Mouse (Mus musculus): ENCODE measurements around the gene Olfr143.

Gene Olfr143

DNA sequence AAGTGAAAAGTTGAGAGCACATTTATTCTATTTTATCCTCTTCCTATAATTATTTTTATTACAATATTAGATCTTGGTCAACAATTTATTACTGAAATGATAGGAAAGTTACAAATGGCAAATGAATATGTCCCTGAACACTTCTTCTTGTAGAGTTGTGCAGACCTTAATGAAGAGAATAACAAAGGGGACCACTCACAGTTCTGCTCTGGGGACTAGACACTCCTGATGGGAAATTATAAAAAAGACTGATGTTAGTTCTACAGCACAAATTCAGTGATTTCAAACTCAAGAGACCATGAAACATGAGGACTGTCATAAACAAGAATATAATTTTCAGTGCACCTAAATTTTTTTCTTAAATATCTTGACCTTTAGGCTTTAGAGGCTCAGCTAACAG is at the start of gene Olfr143:
Gene Olfr143, plus strand, starts transcription at position 301 of the 400 bp plus-strand sequence.
- DNase-seq (ENCODE audit: low spot score) = no peak

DNA sequence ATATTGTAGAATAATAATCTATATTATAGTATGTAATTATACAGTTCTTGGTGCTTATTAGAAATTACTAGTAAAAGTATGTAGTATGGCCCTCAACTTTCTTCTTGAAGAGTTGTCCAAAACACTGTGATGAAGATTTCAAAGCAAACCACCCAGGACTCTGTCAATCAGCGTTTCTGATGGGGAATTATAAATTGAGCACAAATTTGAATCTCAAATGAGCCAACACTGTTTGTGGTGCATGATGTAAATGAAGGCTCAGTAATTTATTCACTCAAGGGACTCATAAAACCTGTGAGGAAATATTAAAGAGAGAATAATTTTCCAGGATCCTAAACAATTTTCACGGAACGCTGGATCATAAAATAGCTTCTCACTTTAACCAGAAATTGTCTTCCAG is 44.5 kb upstream of the Olfr143 start, which contains the start of gene Olfr893:
Gene Olfr893, plus strand, starts transcription at position 301 of the 400 bp plus-strand sequence.
- DNase-seq (ENCODE audit: low spot score) = no peak

- no peak for DNase-seq (ENCODE audit: low spot score)
Measured at GRCm38 (mm10) chr9:38217755-38218154, 34.8 kb upstream of the Olfr143 start, which contains the start of gene Olfr894. Olfr894 (plus strand) TSS chr9:38218055.

DNA sequence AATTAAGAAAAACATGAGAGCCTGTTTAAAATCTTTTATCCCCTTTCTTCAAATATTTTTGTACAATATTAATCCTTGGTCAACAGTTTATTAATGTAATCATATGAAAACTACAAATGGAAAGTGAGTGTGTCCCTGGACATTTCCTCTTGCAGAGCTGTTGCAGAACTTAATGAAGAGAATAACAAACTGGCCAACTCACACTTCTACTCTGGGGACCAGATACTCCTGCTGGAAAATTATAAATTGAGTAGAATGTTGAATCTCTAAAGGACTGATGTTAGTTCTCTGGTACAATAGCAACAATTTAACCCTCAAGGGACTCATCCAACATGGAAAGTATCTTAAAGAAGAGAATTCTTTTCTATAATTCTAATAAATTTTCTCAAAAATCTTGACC is 15.0 kb downstream of the Olfr143 start, which contains the start of gene Olfr895:
Gene Olfr895, plus strand, starts transcription at position 301 of the 400 bp plus-strand sequence.
- DNase-seq (ENCODE audit: low spot score) = no peak

DNA sequence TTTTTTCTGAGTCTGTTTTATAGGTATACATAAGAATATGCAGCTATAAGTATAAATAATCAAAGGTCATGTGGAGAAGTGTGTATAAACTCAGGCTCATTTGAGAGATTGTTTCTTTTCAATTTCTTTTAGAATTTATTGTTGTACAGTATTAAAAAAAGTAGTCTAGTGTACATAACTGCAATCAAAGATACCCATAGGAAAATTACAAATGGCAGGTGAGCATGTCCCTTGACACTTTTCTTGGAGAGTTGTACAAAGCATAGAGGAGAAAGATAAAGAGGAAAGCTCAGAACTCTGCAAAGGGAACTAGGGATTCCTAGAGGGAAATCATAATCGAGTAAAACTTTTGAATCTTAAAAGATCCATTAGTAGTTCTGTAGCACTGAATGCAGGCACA is 38.2 kb downstream of the Olfr143 start, which contains the start of gene Olfr896-ps1:
Gene Olfr896-ps1, plus strand, starts transcription at position 301 of the 400 bp plus-strand sequence.
- DNase-seq (ENCODE audit: low spot score) = no peak

All from lung, postnatal 25 days (tissue).